Mouse (Mus musculus): Measurements from ENCODE around the gene Polr1d. TPM values are rescaled to one million over a fixed set of nuclear protein-coding genes. Genes with fewer than 3 reads are reported as not detected.

The Polr1d gene
- polyA plus RNA-seq, 1 experiment from 2014 or later, result 148 TPM

DNA sequence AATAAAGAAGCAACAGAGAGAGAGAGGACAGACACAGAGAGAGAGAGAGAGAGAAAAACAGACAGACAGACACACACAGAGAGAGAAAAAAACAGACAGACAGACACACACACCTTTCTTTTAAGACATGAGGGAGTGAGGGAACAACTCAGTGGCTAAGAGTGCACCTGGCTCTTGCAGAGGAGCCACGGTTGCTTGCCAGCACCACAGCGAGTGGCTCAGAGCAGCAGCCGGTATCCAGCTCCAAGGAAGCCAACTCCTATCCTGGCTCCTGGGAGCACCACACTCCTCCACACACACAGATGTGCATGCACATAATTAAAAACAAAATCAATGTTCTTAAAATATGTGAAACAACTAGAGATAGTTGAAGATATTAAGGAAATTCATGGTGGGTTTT, 30.4 kb downstream of the Polr1d start:
- no peak overlapping the region for H3K4me2 ChIP-seq (replicated peaks; ENCODE audit: low read depth, low read length)
- no peak for ATAC-seq (ENCODE audit: insufficient number of reproducible peaks, insufficient read depth, low FRiP score, low read depth)
- H3K27ac ChIP-seq (ENCODE audit: low read length), result no peak overlapping the region
- no peaks in the 10 kb centered on the region for H3K4me1 ChIP-seq (ENCODE audit: control insufficient read depth, insufficient read depth, low read length)
- H3K36me3 ChIP-seq (ENCODE audit: control insufficient read depth, insufficient read depth, low read length), result peaks cover 27% of the 10 kb centered on the region
- H3K9me3 ChIP-seq (ENCODE audit: control insufficient read depth, low read depth, low read length), result no peaks in the 10 kb centered on the region
- no peak overlapping the region for H3K9ac ChIP-seq (replicated peaks; ENCODE audit: low read depth, low read length)
- no peaks in the 10 kb centered on the region for H3K27me3 ChIP-seq (ENCODE audit: control insufficient read depth, insufficient read depth, low read length)
- 91% methylated on average over 3 of the region's 3 CpGs for WGBS
- H3K4me3 ChIP-seq (ENCODE audit: low read depth, low read length), result no peak overlapping the region

DNA sequence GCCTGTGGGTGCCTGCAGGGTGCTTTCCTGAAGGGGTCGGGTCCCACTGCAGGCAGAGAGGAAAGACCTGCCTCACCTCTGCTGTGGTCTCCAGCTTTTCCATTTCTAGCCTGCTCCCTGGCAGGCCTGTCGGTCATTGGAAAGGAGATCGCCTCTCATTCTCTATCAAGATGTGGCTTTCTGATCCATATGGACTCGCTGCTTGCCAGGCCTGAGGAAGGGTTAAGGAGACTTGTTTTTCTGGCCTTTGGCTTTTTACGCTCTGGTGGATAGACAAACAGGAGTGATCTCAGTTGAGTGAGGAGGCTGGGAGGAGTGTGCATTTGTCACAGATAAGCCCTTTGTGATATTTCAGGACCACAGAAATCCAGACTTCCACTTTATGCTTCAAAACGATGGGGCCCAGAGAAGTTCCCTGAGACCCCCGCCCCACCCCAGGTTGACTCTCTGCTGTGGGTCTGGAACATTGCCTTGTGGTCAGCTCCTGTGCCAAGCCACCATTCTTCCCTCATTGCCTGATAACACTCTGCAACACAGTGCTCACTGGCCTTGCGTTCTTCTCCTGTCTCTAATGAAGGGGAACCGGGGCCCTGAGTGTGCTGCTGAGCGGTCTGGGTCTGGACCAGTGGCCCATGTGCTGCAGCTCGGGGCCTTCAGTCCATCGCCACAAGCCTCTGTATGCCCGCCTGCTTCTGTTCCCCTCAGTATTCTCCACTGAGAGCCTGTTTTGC, 32.2 kb downstream of the Polr1d start:
- ATAC-seq (ENCODE audit: insufficient number of reproducible peaks, insufficient read depth, low FRiP score, low read depth), result no peak
- H3K27ac ChIP-seq (ENCODE audit: low read length), result no peak overlapping the region
- H3K4me2 ChIP-seq (replicated peaks; ENCODE audit: low read depth, low read length), result no peak overlapping the region
- no peak overlapping the region for H3K9ac ChIP-seq (replicated peaks; ENCODE audit: low read depth, low read length)
- no peaks in the 10 kb centered on the region for H3K27me3 ChIP-seq (ENCODE audit: control insufficient read depth, insufficient read depth, low read length)
- H3K4me1 ChIP-seq (ENCODE audit: control insufficient read depth, insufficient read depth, low read length), result no peaks in the 10 kb centered on the region
- WGBS, result 87% methylated on average over 13 of the region's 13 CpGs
- peaks cover 24% of the 10 kb centered on the region for H3K36me3 ChIP-seq (ENCODE audit: control insufficient read depth, insufficient read depth, low read length)
- H3K4me3 ChIP-seq (ENCODE audit: low read depth, low read length), result no peak overlapping the region
- no peaks in the 10 kb centered on the region for H3K9me3 ChIP-seq (ENCODE audit: control insufficient read depth, low read depth, low read length)

DNA sequence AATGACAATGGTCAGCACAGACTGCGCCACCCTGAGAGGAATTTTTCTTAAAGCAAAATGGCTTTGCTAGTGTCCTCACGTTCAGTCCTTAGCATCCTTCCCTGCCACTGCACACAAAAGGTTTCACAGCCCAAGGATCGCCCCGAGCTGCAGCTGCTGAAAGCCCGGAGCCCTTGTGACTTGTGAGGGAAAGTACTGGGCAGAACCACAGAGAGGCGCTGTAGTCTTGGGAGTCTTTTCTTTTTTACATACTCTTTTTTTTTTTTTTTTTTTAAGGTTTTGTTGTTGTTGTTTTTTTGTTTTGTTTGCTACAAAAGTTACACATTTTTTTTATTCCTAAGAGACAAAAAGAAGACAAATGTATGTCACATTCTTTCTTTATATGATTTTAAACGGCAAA, 37.9 kb downstream of the Polr1d start:
- Histone ChIP-seq H3K4me1 (ENCODE audit: control insufficient read depth, insufficient read depth, low read length) (no peaks in the 10 kb centered on the region), H3K9me3 (ENCODE audit: control insufficient read depth, low read depth, low read length) (peaks cover 3% of the 10 kb centered on the region; the same call in 1 of the 2 replicates), H3K27me3 (ENCODE audit: control insufficient read depth, insufficient read depth, low read length) (no peaks in the 10 kb centered on the region), H3K27ac (ENCODE audit: low read length) (no peak overlapping the region), H3K36me3 (ENCODE audit: control insufficient read depth, insufficient read depth, low read length) (peaks cover 7% of the 10 kb centered on the region; the same call in 1 of the 2 replicates), H3K4me2 (replicated peaks; ENCODE audit: low read depth, low read length) (no peak overlapping the region), H3K4me3 (ENCODE audit: low read depth, low read length) (no peak overlapping the region), H3K9ac (replicated peaks; ENCODE audit: low read depth, low read length) (no peak overlapping the region)
- WGBS, result 84% methylated on average over 7 of the region's 7 CpGs
- no peak for ATAC-seq (ENCODE audit: insufficient number of reproducible peaks, insufficient read depth, low FRiP score, low read depth)

DNA sequence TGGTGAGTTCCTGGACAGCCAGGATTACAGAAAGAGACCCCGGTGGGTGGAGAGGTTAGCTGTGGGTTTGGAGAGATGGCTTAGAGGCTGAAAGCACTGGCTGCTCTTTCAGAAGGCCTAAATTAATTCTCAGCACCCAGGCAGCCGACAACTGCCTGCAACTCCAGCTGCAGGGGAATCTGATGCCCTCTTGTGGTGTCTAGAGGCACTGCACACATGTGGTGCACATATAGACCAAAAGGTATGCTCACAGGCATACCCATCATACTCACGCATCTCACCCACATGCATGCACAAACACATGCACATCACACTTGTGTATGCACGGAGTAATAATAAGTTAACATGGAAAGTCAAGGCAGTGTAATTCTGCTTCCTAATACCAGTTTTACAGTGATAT, 38.8 kb downstream of the Polr1d start:
- ATAC-seq (ENCODE audit: insufficient number of reproducible peaks, insufficient read depth, low FRiP score, low read depth), result no peak

DNA sequence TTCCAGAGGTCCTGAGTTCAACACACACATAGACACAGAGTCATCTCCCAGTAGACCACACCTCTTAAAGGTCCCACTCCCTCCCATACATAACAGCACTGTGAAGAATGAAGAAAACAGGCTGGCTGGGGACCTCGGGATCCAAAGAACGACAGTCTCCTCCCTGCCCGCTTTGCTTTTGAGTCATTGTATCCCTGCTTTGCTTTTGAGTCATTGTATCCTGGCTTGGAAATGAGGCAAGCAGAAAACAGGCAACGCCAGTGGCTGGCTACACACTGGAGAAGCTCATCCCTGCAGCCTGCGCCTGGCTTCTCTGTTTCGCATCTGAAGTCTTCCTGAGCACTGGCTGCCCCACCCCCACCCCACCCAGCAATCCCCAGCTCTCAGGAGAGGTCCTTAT, 40.2 kb downstream of the Polr1d start:
- H3K4me2 ChIP-seq (replicated peaks; ENCODE audit: low read depth, low read length), result no peak overlapping the region
- H3K27ac ChIP-seq (ENCODE audit: low read length), result no peak overlapping the region
- WGBS, result 31% methylated on average over 6 of the region's 6 CpGs
- H3K4me3 ChIP-seq (ENCODE audit: low read depth, low read length), result no peak overlapping the region
- no peaks in the 10 kb centered on the region; the same call in 1 of the 2 replicates for H3K36me3 ChIP-seq (ENCODE audit: control insufficient read depth, insufficient read depth, low read length)
- H3K9me3 ChIP-seq (ENCODE audit: control insufficient read depth, low read depth, low read length), result peaks cover 9% of the 10 kb centered on the region
- no peaks in the 10 kb centered on the region for H3K27me3 ChIP-seq (ENCODE audit: control insufficient read depth, insufficient read depth, low read length)
- no peak for ATAC-seq (ENCODE audit: insufficient number of reproducible peaks, insufficient read depth, low FRiP score, low read depth)
- no peaks in the 10 kb centered on the region for H3K4me1 ChIP-seq (ENCODE audit: control insufficient read depth, insufficient read depth, low read length)
- H3K9ac ChIP-seq (replicated peaks; ENCODE audit: low read depth, low read length), result no peak overlapping the region

More for the DNA sequence above, 38.8 kb downstream of the Polr1d start:
- H3K4me3 ChIP-seq (ENCODE audit: low read depth, low read length), result no peak overlapping the region
- no peaks in the 10 kb centered on the region for H3K4me1 ChIP-seq (ENCODE audit: control insufficient read depth, insufficient read depth, low read length)
- no peak overlapping the region for H3K9ac ChIP-seq (replicated peaks; ENCODE audit: low read depth, low read length)
- WGBS, result 95% methylated on average over 4 of the region's 4 CpGs
- H3K9me3 ChIP-seq (ENCODE audit: control insufficient read depth, low read depth, low read length), result peaks cover 3% of the 10 kb centered on the region; the same call in 1 of the 2 replicates
- no peak overlapping the region for H3K4me2 ChIP-seq (replicated peaks; ENCODE audit: low read depth, low read length)
- peaks cover 7% of the 10 kb centered on the region; the same call in 1 of the 2 replicates for H3K36me3 ChIP-seq (ENCODE audit: control insufficient read depth, insufficient read depth, low read length)
- H3K27ac ChIP-seq (ENCODE audit: low read length), result no peak overlapping the region
- H3K27me3 ChIP-seq (ENCODE audit: control insufficient read depth, insufficient read depth, low read length), result no peaks in the 10 kb centered on the region

DNA sequence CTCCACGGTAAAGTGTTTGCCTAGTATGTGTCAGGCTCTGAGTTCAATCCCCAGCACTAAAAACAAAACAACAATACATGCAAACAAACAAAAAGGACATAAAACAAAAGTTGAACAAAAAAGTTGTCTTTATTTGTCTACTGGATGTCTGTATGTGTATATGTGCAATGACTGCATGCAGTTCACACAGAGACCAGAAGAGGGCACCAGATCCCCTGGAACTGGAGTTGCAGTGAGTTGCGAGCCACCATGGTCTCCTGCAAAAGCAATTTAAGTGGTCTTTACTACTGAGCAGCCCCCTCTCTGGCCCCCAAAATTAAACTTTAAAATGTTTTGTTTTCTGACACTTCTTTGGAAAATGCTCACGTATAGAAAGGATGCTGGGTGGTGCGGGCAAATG, 44.3 kb downstream of the Polr1d start:
- no peaks in the 10 kb centered on the region for H3K36me3 ChIP-seq (ENCODE audit: control insufficient read depth, insufficient read depth, low read length)
- H3K27ac ChIP-seq (ENCODE audit: low read length), result no peak overlapping the region
- no peaks in the 10 kb centered on the region for H3K4me1 ChIP-seq (ENCODE audit: control insufficient read depth, insufficient read depth, low read length)
- no peak overlapping the region for H3K9ac ChIP-seq (replicated peaks; ENCODE audit: low read depth, low read length)
- H3K27me3 ChIP-seq (ENCODE audit: control insufficient read depth, insufficient read depth, low read length), result no peaks in the 10 kb centered on the region
- ATAC-seq (ENCODE audit: insufficient number of reproducible peaks, insufficient read depth, low FRiP score, low read depth), result no peak
- no peak overlapping the region for H3K4me3 ChIP-seq (ENCODE audit: low read depth, low read length)
- peaks cover 6% of the 10 kb centered on the region; the same call in 1 of the 2 replicates for H3K9me3 ChIP-seq (ENCODE audit: control insufficient read depth, low read depth, low read length)
- 88% methylated on average over 4 of the region's 4 CpGs for WGBS
- no peak overlapping the region for H3K4me2 ChIP-seq (replicated peaks; ENCODE audit: low read depth, low read length)

DNA sequence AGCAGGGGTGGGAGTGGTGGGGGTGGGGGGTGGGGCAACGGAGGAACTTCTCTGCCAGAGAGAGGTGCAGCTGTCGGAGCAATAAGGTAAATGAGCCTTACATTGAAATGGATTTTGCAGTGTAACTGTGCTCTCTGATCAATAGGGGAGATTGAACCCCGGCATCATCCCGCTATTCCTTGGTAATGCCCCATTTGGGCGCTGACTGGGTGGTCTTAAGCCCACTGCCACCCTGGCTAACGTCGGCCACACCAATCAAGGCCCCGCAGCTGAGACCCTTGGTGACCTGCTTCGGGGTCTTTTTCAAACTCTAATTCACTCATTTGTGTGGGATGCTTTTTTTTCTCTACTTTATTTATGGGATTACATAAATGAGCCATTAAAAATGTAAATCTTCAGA, 47.9 kb downstream of the Polr1d start:
- WGBS, result 58% methylated on average over 9 of the region's 9 CpGs

DNA sequence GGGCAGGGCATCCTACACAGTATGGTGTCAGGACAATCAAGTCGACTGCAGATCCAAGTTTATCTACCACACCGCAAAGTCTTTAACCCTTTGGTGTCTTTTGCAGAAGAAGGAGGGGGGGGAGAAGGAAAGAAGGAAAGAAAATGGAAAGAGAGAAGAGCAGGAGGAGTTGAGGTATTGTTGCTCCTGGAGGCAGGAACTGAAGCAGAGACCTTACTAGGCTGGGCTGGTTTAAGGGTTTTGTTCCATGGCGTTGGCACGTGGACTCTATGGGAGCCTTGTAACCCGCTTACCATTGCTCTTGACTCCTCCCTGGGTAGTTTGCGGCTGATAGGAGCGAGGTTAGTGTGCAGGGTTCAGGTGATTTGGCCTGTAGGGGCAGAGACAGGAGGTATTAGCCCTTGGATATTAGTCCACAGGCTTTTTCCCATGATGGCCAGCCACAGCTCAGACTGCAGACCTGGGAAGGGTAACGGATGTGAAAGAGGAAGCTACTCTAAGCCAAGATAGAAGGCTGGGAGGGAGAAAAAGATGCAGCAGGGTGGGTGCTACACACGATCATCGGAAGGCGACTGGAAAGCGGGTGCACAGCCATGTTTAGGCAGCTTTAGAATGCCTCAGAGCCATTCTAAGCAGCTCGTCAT, 48.8 kb downstream of the Polr1d start:
- no peak overlapping the region for H3K27ac ChIP-seq (ENCODE audit: low read length)
- H3K4me2 ChIP-seq (replicated peaks; ENCODE audit: low read depth, low read length), result no peak overlapping the region
- no peaks in the 10 kb centered on the region for H3K36me3 ChIP-seq (ENCODE audit: control insufficient read depth, insufficient read depth, low read length)
- H3K9ac ChIP-seq (replicated peaks; ENCODE audit: low read depth, low read length), result no peak overlapping the region
- H3K9me3 ChIP-seq (ENCODE audit: control insufficient read depth, low read depth, low read length), result peaks cover 6% of the 10 kb centered on the region; the same call in 1 of the 2 replicates
- H3K27me3 ChIP-seq (ENCODE audit: control insufficient read depth, insufficient read depth, low read length), result no peaks in the 10 kb centered on the region
- no peak overlapping the region for H3K4me3 ChIP-seq (ENCODE audit: low read depth, low read length)
- 86% methylated on average over 13 of the region's 13 CpGs for WGBS
- no peak for ATAC-seq (ENCODE audit: insufficient number of reproducible peaks, insufficient read depth, low FRiP score, low read depth)
- H3K4me1 ChIP-seq (ENCODE audit: control insufficient read depth, insufficient read depth, low read length), result no peaks in the 10 kb centered on the region

More for the DNA sequence above, 47.9 kb downstream of the Polr1d start:
- no peak for ATAC-seq (ENCODE audit: insufficient number of reproducible peaks, insufficient read depth, low FRiP score, low read depth)
- Histone ChIP-seq H3K27ac (ENCODE audit: low read length) (no peak overlapping the region), H3K9ac (replicated peaks; ENCODE audit: low read depth, low read length) (no peak overlapping the region), H3K27me3 (ENCODE audit: control insufficient read depth, insufficient read depth, low read length) (no peaks in the 10 kb centered on the region), H3K4me2 (replicated peaks; ENCODE audit: low read depth, low read length) (no peak overlapping the region), H3K36me3 (ENCODE audit: control insufficient read depth, insufficient read depth, low read length) (no peaks in the 10 kb centered on the region), H3K4me3 (ENCODE audit: low read depth, low read length) (no peak overlapping the region), H3K4me1 (ENCODE audit: control insufficient read depth, insufficient read depth, low read length) (no peaks in the 10 kb centered on the region), H3K9me3 (ENCODE audit: control insufficient read depth, low read depth, low read length) (peaks cover 6% of the 10 kb centered on the region; the same call in 1 of the 2 replicates)
